Mouse (Mus musculus): ENCODE results near the gene Gm10912. TPM values are rescaled to one million over a fixed set of nuclear protein-coding genes. Genes with fewer than 3 reads are reported as not detected.
"Not testable (repeated sequence)": the region's sequence is repeated elsewhere in the genome, so short reads cannot be mapped to it uniquely, and the experiment has no call there.

Gene Gm10912
- polyA plus RNA-seq, 1 experiment from 2014 or later = 0.09 TPM

DNA sequence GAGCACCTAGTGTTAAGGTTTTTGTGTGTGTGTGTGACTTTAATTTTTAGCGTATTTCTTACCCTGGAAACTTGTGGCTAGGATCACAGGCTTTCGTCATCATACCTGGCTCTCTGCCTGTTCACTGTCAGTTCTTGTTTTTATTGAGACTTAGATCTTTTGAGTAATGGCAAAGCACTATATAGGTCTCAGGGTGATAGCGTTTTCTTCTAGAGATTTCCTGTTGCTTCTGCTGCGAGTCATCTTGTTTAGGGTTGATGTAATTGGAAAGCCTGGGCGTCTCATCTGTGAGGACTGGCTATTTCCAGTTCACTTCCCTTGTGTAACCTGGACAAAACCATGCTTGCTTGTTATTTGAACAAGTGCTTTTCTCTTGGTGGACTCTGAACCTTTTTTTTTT is 24.0 kb upstream of the Gm10912 start:
- H3K4me2 ChIP-seq (replicated peaks) = no peak overlapping the region
- H3K27me3 ChIP-seq (replicated peaks) = no peaks in the 10 kb centered on the region
- H3K9ac ChIP-seq = no peak overlapping the region
- WGBS = 63% methylated on average over 5 of the region's 5 CpGs
- H3K36me3 ChIP-seq = peaks cover 4% of the 10 kb centered on the region; the same call in 1 of the 2 replicates
- no peak overlapping the region for H3K27ac ChIP-seq
- no peak for ATAC-seq
- H3K4me3 ChIP-seq (replicated peaks) = no peak overlapping the region
- H3K4me1 ChIP-seq (replicated peaks) = no peaks in the 10 kb centered on the region
- no peaks in the 10 kb centered on the region for H3K9me3 ChIP-seq

DNA sequence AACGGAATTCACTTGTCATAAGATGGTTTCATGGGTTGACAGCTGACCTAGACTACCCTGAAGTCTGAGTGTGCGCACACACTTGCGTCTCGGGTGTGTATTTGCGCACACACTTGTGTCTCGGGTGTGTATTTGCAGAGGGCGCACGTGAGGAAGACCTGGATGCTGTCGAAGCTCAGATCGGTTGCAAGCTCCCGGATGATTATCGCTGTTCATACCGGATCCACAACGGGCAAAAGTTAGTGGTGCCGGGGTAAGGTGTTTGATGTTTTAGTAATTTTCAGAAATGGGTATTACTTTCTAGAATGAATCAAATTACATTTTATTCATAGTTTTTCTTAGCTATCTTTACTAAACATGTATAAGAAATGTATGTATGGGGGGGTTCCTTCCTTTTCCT is 22.9 kb upstream of the Gm10912 start:
- ATAC-seq = no peak
- no peak overlapping the region for H3K9ac ChIP-seq
- 94% methylated on average over 15 of the region's 15 CpGs for WGBS
- peaks cover 4% of the 10 kb centered on the region; the same call in 1 of the 2 replicates for H3K36me3 ChIP-seq
- H3K4me1 ChIP-seq (replicated peaks) = no peaks in the 10 kb centered on the region
- H3K4me2 ChIP-seq (replicated peaks) = no peak overlapping the region
- no peak overlapping the region for H3K4me3 ChIP-seq (replicated peaks)
- no peaks in the 10 kb centered on the region for H3K9me3 ChIP-seq
- no peak overlapping the region for H3K27ac ChIP-seq
- H3K27me3 ChIP-seq (replicated peaks) = no peaks in the 10 kb centered on the region

DNA sequence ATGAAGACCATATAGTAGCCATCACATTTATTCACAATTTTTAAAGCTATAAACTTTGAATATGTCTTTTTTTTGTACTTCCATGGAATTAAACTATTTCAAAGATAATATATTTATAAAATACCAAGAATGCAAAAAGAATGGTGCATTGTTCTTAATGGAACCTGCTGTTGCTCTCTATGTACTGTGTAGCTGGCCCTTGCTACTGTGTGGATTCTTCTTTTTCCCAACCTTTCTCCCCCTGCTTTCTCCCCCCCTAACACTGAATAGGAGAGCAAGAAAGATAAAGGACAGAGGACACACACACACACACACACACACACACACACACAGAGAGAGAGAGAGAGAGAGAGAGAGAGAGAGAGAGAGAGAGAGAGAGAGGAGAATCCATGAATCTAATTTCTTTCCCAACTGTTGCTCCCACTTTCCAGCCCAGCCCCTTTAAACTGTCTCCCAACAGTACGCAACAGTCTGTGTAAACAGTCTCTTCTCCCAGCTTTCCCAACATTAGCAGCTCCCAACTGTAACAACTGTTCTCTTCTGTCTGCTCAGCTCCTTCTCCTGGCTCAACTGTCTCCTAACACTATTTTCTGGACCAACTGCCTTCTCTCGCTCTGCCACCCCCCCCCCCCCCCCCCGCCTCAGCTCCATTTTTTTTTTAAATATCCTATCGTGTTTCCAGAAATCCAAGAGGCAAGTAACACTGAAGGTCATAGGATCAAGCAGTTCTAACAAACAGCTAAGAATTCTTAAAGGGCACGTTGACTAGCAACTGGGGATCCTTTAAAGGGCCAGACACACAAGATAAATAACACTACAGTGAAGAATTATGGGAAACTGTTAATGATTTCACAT is 21.8 kb upstream of the Gm10912 start:
- Histone ChIP-seq H3K36me3 (peaks cover 4% of the 10 kb centered on the region; the same call in 1 of the 2 replicates), H3K9ac (no peak overlapping the region), H3K9me3 (no peaks in the 10 kb centered on the region), H3K4me1 (replicated peaks) (no peaks in the 10 kb centered on the region), H3K4me2 (replicated peaks) (no peak overlapping the region), H3K4me3 (replicated peaks) (no peak overlapping the region), H3K27me3 (replicated peaks) (no peaks in the 10 kb centered on the region), H3K27ac (no peak overlapping the region)
- ATAC-seq = no peak
- WGBS = 23% methylated on average over 5 of the region's 5 CpGs

DNA sequence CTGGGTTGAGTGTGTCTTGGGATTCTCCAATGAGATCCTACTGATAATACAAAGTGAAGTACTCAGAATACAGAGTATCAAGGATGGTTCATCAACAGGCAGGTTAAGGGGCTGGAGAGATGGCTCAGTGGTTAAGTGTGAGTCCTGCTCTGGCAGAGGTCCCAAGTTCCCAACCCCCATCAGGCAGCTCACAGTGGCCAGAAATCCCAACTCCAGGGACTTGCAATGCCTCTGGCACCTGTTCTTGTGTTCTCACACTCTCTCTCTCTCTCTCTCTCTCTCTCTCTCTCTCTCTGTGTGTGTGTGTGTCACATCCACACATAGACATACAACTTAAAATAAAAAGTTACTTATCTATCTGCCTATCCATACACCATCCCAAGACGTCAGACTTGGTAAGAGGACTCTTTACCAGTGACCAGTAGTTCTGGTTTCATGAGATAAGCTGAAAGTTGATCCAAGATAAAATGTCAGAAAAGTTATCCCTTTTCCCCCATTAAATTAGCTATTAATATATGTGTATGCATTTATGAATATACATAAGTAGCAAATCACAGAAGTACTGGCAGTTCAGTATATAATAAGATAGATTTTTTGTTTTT is 21.0 kb upstream of the Gm10912 start:
- WGBS = 74% methylated on average over 1 of the region's 1 CpGs
- no peak for ATAC-seq
- no peaks in the 10 kb centered on the region for H3K27me3 ChIP-seq (replicated peaks)
- H3K9ac ChIP-seq = no peak overlapping the region
- H3K27ac ChIP-seq = no peak overlapping the region
- H3K36me3 ChIP-seq = peaks cover 4% of the 10 kb centered on the region; the same call in 1 of the 2 replicates
- H3K4me2 ChIP-seq (replicated peaks) = no peak overlapping the region
- H3K4me1 ChIP-seq (replicated peaks) = no peaks in the 10 kb centered on the region
- no peak overlapping the region for H3K4me3 ChIP-seq (replicated peaks)
- H3K9me3 ChIP-seq = no peaks in the 10 kb centered on the region

DNA sequence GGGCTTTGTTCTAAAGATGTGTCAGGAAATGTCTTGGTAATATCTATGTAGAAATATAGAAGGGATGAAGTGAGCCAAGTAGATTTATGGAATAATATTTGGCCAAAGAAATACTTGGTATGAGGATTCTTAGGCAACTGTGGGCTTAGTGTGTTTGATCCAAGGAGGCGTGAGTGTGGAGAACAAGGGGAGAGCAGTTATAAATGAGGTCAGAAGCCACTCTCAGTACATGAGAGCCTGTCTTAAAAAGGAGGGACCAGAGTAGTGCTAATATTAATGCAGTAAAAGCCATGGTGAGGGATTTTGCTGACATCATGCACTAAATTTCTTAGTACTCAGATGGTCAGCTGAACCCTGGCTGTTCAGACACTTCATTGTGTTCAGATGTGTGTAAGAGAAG is 7.2 kb upstream of the Gm10912 start:
- Histone ChIP-seq H3K36me3 (peaks cover 4% of the 10 kb centered on the region; the same call in 1 of the 2 replicates), H3K4me3 (replicated peaks) (no peak overlapping the region), H3K9me3 (no peaks in the 10 kb centered on the region), H3K27me3 (replicated peaks) (no peaks in the 10 kb centered on the region), H3K4me2 (replicated peaks) (no peak overlapping the region), H3K9ac (no peak overlapping the region), H3K27ac (no peak overlapping the region), H3K4me1 (replicated peaks) (no peaks in the 10 kb centered on the region)
- 88% methylated on average over 1 of the region's 1 CpGs for WGBS
- no peak for ATAC-seq

DNA sequence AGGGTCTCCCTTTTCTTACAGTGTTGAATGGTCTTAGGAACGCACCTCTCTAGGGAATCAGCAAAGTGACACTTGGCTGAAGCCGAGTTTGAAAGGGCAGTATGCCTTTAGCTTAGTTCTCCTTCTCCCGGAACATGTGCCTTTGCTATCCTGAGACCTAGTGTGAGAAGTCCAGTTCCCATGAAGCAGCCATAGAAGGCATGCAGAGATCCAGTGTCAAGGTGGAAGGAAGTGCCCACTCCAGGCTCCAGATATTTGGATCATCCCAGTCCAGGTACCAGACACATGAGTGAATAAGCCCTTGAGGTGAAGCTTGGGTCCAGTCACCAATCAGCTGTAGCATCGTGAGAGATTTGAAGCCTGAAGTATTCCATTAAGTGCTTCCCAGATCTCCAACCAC is 6.7 kb upstream of the Gm10912 start:
- no peak overlapping the region for H3K4me3 ChIP-seq (replicated peaks)
- H3K4me1 ChIP-seq (replicated peaks) = no peaks in the 10 kb centered on the region
- ATAC-seq = no peak
- peaks cover 4% of the 10 kb centered on the region; the same call in 1 of the 2 replicates for H3K36me3 ChIP-seq
- H3K9ac ChIP-seq = no peak overlapping the region
- no peaks in the 10 kb centered on the region for H3K27me3 ChIP-seq (replicated peaks)
- 91% methylated on average over 4 of the region's 4 CpGs for WGBS
- no peak overlapping the region for H3K27ac ChIP-seq
- no peaks in the 10 kb centered on the region for H3K9me3 ChIP-seq
- H3K4me2 ChIP-seq (replicated peaks) = no peak overlapping the region

DNA sequence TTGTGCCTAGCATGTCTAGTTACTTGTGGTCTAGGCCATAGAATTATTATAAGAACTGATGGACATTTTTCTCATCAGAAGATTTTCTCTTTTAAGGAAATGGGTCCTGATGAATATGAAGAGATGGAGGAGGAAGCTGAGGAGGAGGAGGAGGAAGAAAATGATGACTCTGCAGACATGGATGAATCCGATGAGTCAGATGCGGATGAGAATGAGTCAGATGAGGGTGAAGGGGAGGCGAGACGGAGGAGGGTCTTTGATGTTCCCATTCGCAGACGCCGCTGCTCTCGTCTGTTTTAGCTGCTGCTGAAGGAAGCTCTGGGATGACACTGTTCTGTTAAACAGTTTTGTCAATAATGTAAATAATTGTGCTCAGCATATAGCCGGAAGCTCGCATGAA is 5.8 kb upstream of the Gm10912 start:
- ATAC-seq = no peak
- WGBS = 49% methylated on average over 10 of the region's 10 CpGs
- Histone ChIP-seq H3K4me2 (replicated peaks) (no peak overlapping the region), H3K4me3 (replicated peaks) (no peak overlapping the region), H3K27me3 (replicated peaks) (no peaks in the 10 kb centered on the region), H3K4me1 (replicated peaks) (no peaks in the 10 kb centered on the region), H3K36me3 (peaks cover 4% of the 10 kb centered on the region; the same call in 1 of the 2 replicates), H3K9ac (no peak overlapping the region), H3K27ac (no peak overlapping the region), H3K9me3 (no peaks in the 10 kb centered on the region)

DNA sequence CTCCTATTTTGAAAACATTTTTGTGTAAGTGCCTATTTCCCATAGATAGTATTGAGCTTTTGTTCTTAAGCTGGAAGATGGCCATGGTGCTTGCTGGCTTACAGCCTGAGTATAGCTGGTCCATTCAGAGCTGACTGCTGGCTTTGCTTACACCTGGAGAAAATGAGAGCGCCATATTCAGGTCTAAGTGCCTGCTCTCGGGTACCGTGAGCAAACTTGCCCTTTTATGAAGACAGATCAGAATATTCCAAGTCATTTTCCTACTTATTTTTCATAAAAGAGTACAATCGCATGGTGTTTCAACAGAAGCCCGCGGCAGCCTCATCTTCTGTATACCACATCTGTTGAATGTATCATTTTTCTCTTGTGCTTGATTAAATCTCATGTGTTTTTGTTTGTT is 4.6 kb upstream of the Gm10912 start:
- H3K27ac ChIP-seq = no peak overlapping the region
- peaks cover 4% of the 10 kb centered on the region; the same call in 1 of the 2 replicates for H3K36me3 ChIP-seq
- H3K4me3 ChIP-seq (replicated peaks) = no peak overlapping the region
- ATAC-seq = no peak
- H3K4me2 ChIP-seq (replicated peaks) = no peak overlapping the region
- WGBS = 96% methylated on average over 6 of the region's 6 CpGs
- H3K9me3 ChIP-seq = no peaks in the 10 kb centered on the region
- no peaks in the 10 kb centered on the region for H3K4me1 ChIP-seq (replicated peaks)
- no peak overlapping the region for H3K9ac ChIP-seq
- no peaks in the 10 kb centered on the region for H3K27me3 ChIP-seq (replicated peaks)

DNA sequence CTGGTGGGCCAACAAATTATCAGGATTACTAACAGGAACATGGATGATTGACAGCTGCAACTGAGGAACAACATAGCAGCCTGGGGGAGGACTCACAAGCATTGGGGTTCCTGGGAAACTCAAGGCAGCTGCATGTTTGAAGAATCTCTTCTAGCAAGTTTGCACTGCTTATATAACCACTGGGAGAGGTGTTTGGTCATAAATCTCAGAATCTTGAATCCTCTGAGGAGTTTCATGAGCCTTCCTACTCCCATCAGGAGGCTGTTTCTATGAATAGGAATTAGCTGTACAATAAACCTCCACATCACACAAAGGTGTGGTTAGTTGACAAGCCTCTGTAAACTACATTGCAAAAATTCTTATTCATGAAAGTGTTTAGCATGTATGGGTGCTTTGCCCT is 3.0 kb upstream of the Gm10912 start:
- ATAC-seq = peak; percentile 39; the same call in 1 of the 2 replicates
- peaks cover 4% of the 10 kb centered on the region; the same call in 1 of the 2 replicates for H3K36me3 ChIP-seq
- H3K27ac ChIP-seq = no peak overlapping the region
- H3K4me3 ChIP-seq (replicated peaks) = no peak overlapping the region
- H3K4me1 ChIP-seq (replicated peaks) = no peaks in the 10 kb centered on the region
- no peaks in the 10 kb centered on the region for H3K27me3 ChIP-seq (replicated peaks)
- H3K9me3 ChIP-seq = no peaks in the 10 kb centered on the region
- H3K9ac ChIP-seq = no peak overlapping the region
- H3K4me2 ChIP-seq (replicated peaks) = no peak overlapping the region

DNA sequence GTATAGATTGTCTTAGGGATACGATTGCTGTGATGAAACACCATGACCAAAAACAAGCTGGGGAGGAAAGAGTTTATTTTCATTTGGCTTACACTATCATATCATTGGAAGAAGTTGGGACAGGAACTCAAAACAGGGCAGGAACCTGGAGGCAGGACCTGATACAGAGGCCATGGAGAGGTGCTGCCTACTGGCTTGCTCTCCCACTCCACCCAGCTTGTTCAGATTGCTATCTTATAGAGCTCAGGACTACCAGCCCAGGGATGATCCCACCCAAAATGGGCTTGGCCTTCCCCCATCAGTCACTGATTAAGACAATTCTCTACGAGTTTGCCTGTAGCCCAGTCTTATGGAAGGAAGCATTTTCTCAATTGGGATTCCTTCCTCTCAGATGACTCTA is 1.5 kb upstream of the Gm10912 start:
- H3K4me1 ChIP-seq (replicated peaks) = no peaks in the 10 kb centered on the region
- H3K9ac ChIP-seq = no peak overlapping the region
- H3K36me3 ChIP-seq = 0 out of 2 replicates have a peak, but pooled peaks cover 4% of the 10 kb centered on the region
- no peaks in the 10 kb centered on the region for H3K9me3 ChIP-seq
- no peak for ATAC-seq
- H3K4me3 ChIP-seq (replicated peaks) = no peak overlapping the region
- H3K27ac ChIP-seq = no peak overlapping the region
- no peak overlapping the region for H3K4me2 ChIP-seq (replicated peaks)
- no peaks in the 10 kb centered on the region for H3K27me3 ChIP-seq (replicated peaks)
- WGBS = 83% methylated on average over 2 of the region's 2 CpGs

DNA sequence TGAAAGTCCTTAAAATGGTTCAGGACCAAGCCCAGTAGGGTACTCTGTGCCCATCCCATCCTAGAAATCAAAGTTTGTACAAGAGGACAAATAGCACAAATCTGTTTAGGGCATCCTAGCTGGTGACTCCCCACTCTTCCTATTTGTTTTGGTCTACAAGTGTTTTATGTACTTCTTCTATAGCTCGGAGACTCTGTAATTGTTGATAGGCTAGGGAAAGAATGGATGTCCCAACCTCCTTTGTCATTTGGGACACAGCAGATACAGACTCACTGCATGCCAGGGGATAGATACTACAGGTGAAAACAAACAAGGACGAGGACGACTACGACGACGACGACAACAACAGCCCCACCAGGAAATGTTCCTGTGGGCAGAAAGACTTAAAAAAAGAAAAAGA is 2.8 kb downstream of the Gm10912 start, which contains the start of gene Gm10799:
Gene Gm10799, minus strand, starts transcription at position 101 of the 400 bp plus-strand sequence.
- not testable (repeated sequence) for H3K27me3 ChIP-seq (replicated peaks); ATAC-seq; H3K9me3 ChIP-seq; H3K36me3 ChIP-seq; H3K4me2 ChIP-seq (replicated peaks); H3K4me3 ChIP-seq (replicated peaks); H3K4me1 ChIP-seq (replicated peaks); H3K9ac ChIP-seq; H3K27ac ChIP-seq
- WGBS = 80% methylated on average over 7 of the region's 7 CpGs

DNA sequence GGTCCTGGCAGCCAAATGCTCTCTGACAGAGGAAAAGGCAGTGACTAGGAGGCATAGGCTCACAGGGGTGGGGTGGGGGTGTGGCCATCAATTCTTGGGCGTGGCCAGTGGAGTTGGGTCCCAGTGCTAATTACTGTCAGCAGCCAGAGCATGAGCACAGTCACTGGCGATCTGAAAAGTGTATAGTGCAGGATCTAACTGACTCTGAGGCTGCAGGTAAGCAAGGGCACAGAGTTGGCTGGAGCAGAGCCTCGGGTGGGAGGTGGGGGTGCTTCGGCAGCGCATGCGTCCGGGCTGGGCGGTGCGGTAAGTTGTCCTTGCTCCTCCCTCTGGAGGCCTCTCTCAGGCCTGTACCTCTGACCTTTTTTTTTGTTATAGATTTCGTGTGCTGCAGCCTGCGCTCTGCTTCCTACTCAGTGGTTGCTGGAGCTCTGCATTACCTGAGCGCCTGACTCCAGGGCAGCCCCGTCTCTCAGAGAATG is 4.1 kb downstream of the Gm10912 start, which contains the start of gene Cd59b:
Gene Cd59b, plus strand, starts transcription at position 146 of the 482 bp plus-strand sequence.
- peak within 1 kb of the TSS; percentile 64 for H3K4me2 ChIP-seq (replicated peaks)
- H3K27ac ChIP-seq = peak within 1 kb of the TSS; percentile 48; the same call in 1 of the 2 replicates
- 10% methylated on average over 13 of the region's 13 CpGs for WGBS
- peaks cover 3% of the 10 kb centered on the region; the same call in 1 of the 2 replicates for H3K4me1 ChIP-seq (replicated peaks)
- peak; percentile 95 for ATAC-seq
- no peaks in the 10 kb centered on the region for H3K27me3 ChIP-seq (replicated peaks)
- no peaks in the 10 kb centered on the region for H3K9me3 ChIP-seq
- H3K36me3 ChIP-seq = no peaks in the 10 kb centered on the region
- H3K4me3 ChIP-seq (replicated peaks) = peak within 1 kb of the TSS; percentile 41
- peak within 1 kb of the TSS; percentile 30 for H3K9ac ChIP-seq

Data from intestine, embryonic 15.5 days (tissue).